Mouse (Mus musculus) skeletal muscle tissue, postnatal 0 days (tissue): ENCODE measurements around the gene Ifitm5. TPM values are rescaled to one million over a fixed set of nuclear protein-coding genes. Genes with fewer than 3 reads are reported as not detected.

ENCODE experiments used
- polyA plus RNA-seq: library from polyadenylated mRNA; unstranded; fragments of >200 nt; fragmentation: Nextera tagmentation; extraction: Ambion mirVana; gene quantifications from 2 replicates; pipeline ENCODE4 v1.2.1, GENCODE M21; 2015

Gene Ifitm5
- 1.2 and 2.4 TPM in 2 replicates for polyA plus RNA-seq

DNA sequence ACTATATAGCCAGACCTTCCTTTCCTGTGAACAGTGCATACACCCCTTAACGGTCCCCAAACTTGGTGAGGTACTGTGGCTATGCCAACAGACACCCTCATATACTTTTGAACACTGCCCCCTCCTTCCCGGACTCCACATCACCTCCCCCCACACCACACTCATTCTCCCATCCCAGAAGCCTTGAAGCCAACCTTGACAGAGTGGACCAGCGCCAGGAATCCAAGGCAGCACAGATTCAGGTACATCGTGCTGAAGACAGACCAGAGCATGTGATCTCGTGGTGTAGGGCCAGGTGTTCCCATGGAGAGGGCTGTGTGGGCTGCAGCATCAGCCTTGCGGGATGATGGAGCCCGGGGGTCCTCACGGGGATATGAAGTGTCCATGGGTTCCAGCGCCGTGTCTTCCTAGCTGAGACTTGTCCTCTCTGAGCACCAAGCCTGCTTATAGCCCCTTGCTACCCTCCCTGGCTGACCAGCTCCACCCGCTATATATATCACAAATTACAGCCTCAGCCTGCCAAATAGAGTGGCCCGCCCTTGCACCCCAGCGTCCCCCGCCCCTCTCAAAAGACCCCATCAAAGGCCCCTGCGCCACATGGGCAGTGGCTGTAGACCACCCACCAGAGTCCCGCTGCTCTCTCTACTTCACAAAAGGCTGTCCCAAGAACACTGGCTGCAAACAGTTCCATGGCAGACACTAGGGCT is at the start of gene Ifitm5:
Ifitm5 (minus strand) TSS at position 468 of the 707 bp plus-strand sequence.

DNA sequence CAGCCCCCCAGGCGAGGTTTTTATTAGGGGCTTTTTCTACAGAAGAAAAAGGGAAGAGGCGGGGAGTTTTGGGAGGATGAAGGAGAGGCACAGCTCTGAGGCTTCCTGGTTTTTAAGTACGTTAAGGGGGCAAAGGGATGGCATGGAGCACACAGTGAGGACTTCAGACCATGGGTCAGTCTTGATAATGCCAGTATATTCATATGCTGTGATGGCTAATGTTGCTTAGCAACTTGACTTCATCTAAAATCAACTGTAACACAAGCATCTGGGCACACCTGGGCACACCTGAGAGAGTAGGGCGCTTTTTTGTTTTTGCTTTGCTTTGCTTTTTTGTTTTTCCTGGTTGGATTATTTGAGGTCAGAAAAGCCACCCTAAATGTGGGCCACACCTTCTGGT is 16.8 kb upstream of the Ifitm5 start, which contains the start of gene Ifitm1:
Ifitm1 (plus strand) TSS at position 301 of the 400 bp plus-strand sequence.

DNA sequence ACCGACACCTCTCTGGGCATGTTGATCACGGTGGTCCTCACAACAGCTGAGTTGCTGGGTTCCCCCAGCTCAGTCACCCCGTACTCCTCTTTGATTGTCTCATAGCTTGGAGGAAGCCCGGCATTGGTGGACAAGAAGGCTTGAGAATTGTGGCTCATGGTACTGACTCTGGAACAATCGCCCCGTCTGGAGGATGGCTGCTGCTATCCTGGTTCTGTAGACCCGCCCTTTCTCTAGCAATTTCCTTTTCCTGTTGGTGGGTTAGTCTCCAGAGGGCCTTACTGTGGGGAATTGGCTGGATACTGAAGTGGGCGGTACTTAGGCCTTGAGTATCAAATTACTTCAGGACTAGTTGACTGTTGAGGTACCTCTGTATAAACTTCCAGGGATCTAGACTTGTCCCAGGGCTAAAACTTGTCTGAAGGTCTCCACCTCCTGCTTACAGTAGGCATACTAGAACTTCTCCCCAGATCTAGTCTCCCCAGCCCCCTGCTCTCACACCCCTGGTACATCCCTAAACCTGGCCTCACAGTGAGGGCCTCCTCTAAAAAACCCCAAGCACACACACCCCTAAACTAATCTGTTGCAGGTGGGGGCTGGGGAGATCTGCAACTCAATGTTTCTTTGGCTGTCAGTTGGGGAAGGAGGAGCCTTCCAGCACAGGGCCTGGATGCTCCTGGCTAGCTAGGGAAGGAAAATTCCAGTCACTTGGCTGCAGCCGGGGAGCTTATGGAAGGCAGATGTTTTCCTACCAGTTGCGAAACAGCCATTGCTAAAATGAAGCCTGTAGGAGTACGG is 5.9 kb upstream of the Ifitm5 start, which contains the start of the genes Gm45717 and Ifitm2:
Gm45717 (minus strand) TSS at position 180 of the 798 bp plus-strand sequence.
Ifitm2 (minus strand) TSS at position 230 of the 798 bp plus-strand sequence.

DNA sequence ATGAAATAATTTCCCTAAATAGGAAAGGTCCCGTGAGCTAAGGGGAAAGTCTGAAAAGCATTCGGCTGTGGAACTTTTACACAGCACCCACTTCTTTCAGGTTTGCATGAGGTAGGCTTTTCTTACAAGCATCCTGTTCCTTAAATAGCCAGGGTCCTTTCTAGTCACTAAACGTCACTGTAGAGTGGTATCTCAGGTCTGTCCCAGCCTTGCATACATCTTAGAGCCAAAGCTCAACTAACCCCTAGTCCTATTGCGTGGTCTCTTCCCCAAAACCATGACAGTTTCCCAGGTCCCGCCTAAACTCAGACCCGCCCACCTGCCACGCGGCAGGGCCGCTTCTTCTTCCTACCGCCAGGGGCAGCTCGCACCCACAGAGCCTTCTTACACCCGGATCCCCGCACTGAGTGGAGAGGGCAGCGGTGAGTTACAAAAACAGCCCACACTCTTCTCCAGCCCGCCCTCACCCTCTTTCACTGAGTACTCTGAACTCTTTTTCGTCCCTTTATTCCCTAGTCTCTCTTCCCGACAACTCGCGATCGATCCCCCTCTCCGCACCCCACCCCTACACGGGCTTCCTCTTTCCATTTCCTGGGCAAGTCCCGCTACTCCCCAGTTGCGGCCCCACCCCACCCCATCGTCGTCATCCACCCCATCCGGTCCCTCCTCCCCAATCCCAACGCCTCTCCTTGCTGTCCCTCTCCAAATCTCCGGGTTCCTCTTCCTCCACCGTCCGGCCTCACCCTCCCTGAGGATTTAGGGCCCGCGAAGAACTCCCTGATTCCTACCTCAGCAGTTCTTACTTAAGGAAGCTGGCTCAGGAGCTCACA is 8.7 kb downstream of the Ifitm5 start, which contains the start of gene Pgghg:
Pgghg (plus strand) TSS at position 170 of the 830 bp plus-strand sequence.

GRCm38 (mm10) chr7:140920418-140921029 is 29.6 kb downstream of the Ifitm5 start, which contains the start of gene Nlrp6:
Gene Nlrp6 (plus strand): TSS chr7:140920902.

GRCm38 (mm10) chr7:140900220-140900619 is 49.9 kb downstream of the Ifitm5 start, which contains the start of gene Cox8b:
Gene Cox8b (minus strand): TSS chr7:140900446.

Other genes starting within 250 kb of the Ifitm5 start
- gene Cyp2e1, start 186.6 kb downstream of the Ifitm5 start, polyA plus RNA-seq: 0.29 and 13.1 TPM in 2 replicates
- gene Syce1, start 162.4 kb downstream of the Ifitm5 start, polyA plus RNA-seq: 0.21 TPM in 1 of 2 replicates, not detected in the other
- gene Zfp941, start 128.1 kb downstream of the Ifitm5 start, polyA plus RNA-seq: 0.11 and 0.14 TPM in 2 replicates
- 5.0 TPM in 1 of 2 replicates, not detected in the other for gene Urah, start 115.3 kb downstream of the Ifitm5 start, polyA plus RNA-seq
- not detected in 2 replicates for gene Scgb1c1, start 104.7 kb downstream of the Ifitm5 start, polyA plus RNA-seq
- gene Odf3, start 102.5 kb downstream of the Ifitm5 start, polyA plus RNA-seq: not detected in 2 replicates
- not detected in 2 replicates for gene Gm45785, start 94.0 kb downstream of the Ifitm5 start, polyA plus RNA-seq
- 40.2 and 42.3 TPM in 2 replicates for gene Ric8a, start 93.3 kb downstream of the Ifitm5 start, polyA plus RNA-seq
- gene Bet1l, start 92.7 kb downstream of the Ifitm5 start, polyA plus RNA-seq: 35.0 and 37.4 TPM in 2 replicates
- gene Psmd13, start 68.3 kb downstream of the Ifitm5 start, polyA plus RNA-seq: 170 and 182 TPM in 2 replicates
- 28.6 and 32.3 TPM in 2 replicates for gene Sirt3, start 68.0 kb downstream of the Ifitm5 start, polyA plus RNA-seq
- gene Cox8b, start 49.8 kb downstream of the Ifitm5 start, polyA plus RNA-seq: 998 and 1,212 TPM in 2 replicates
- gene Nlrp6, start 29.4 kb downstream of the Ifitm5 start, polyA plus RNA-seq: 0.02 and 0.06 TPM in 2 replicates
- gene Pgghg, start 8.9 kb downstream of the Ifitm5 start, polyA plus RNA-seq: 8.7 and 9.2 TPM in 2 replicates
- not detected in 2 replicates for gene Gm45717, start 5.6 kb upstream of the Ifitm5 start, polyA plus RNA-seq
- 680 and 694 TPM in 2 replicates for gene Ifitm2, start 5.7 kb upstream of the Ifitm5 start, polyA plus RNA-seq
- 12.1 and 16.9 TPM in 2 replicates for gene Ifitm1, start 16.9 kb upstream of the Ifitm5 start, polyA plus RNA-seq
- gene Ifitm3, start 60.5 kb upstream of the Ifitm5 start, polyA plus RNA-seq: 250 and 252 TPM in 2 replicates
- 0.56 and 1.0 TPM in 2 replicates for gene Ifitm6, start 67.6 kb upstream of the Ifitm5 start, polyA plus RNA-seq
- not detected in 2 replicates for gene Gm17387, start 78.8 kb upstream of the Ifitm5 start, polyA plus RNA-seq
- 0.56 TPM in 1 of 2 replicates, not detected in the other for gene B4galnt4, start 110.8 kb upstream of the Ifitm5 start, polyA plus RNA-seq
- gene Pkp3, start 127.9 kb upstream of the Ifitm5 start, polyA plus RNA-seq: 0.46 and 4.1 TPM in 2 replicates
- 2.8 and 3.8 TPM in 2 replicates for gene Sigirr, start 150.3 kb upstream of the Ifitm5 start, polyA plus RNA-seq
- gene Ano9, start 167.5 kb upstream of the Ifitm5 start, polyA plus RNA-seq: 0.93 TPM in 1 of 2 replicates, not detected in the other
- gene Ptdss2, start 172.1 kb upstream of the Ifitm5 start, polyA plus RNA-seq: 29.8 and 34.4 TPM in 2 replicates
- gene Rnh1, start 222.6 kb upstream of the Ifitm5 start, polyA plus RNA-seq: 80.7 and 92.6 TPM in 2 replicates
- 168 and 179 TPM in 2 replicates for gene Hras, start 243.7 kb upstream of the Ifitm5 start, polyA plus RNA-seq
- gene Lrrc56, start 243.9 kb upstream of the Ifitm5 start, polyA plus RNA-seq: 2.4 and 3.6 TPM in 2 replicates